ENCODE assay signal across 11 mouse cellular contexts in genomic region chr11:79752717-79753480, GRCm38 (mm10).
DNase-seq lines count a peak whose midpoint lies in the region; ATAC-seq and TF ChIP-seq lines count a peak whose summit lies in the region.
"Had no signal": no experiment of that assay in that cellular context is flagged by ENCODE, and none has a peak within 500 bp of the region (broad histone marks: within the 10 kb centered on the region; RNA-seq: fewer than 3 reads in every experiment).

No protein-coding gene starts in this region.

- H3K36me3 ChIP-seq in kidney, embryonic 15.5 days: no peaks in the 10 kb centered on the region
- H3K36me3 ChIP-seq in E14TG2a.4 (ENCODE audit: insufficient read depth, low read length): no peaks in the 10 kb centered on the region
- no peaks in the 10 kb centered on the region for H3K36me3 ChIP-seq in liver, embryonic 12.5 days

- H3K27ac ChIP-seq in kidney, embryonic 15.5 days: peak overlapping the region; percentile 48; the same call in 1 of the 2 replicates
- H3K27ac ChIP-seq in liver, embryonic 12.5 days: no peak overlapping the region

- 48% methylated on average over 7 of the region's 7 CpGs for WGBS in kidney, embryonic 15.5 days
- 50% methylated on average over 7 of the region's 7 CpGs for WGBS in liver, embryonic 12.5 days (ENCODE audit: insufficient replicate concordance)

- peaks cover 8% of the 10 kb centered on the region for H3K4me1 ChIP-seq in kidney, embryonic 15.5 days
- H3K4me1 ChIP-seq in E14TG2a.4 (replicated peaks; ENCODE audit: low read depth, low read length): peaks cover 36% of the 10 kb centered on the region
- H3K4me1 ChIP-seq in liver, embryonic 12.5 days: peaks cover 24% of the 10 kb centered on the region

- H3K9ac ChIP-seq in kidney, embryonic 15.5 days: no peak overlapping the region
- no peak overlapping the region for H3K9ac ChIP-seq in liver, embryonic 12.5 days
- H3K9ac ChIP-seq: lung, embryonic 14.5 days had no signal

- no peak for ATAC-seq in kidney, embryonic 15.5 days (replicated peaks; ENCODE audit: low FRiP score)
- ATAC-seq in liver, embryonic 12.5 days: 0 out of 2 replicates have a peak, but pooled peaks have one; percentile 49
- ATAC-seq: inflammation-experienced regulatory T-cells, adult 6 months had no signal

- no peak for TF ChIP-seq CTCF in E14TG2a.4 (conservative IDR thresholded peaks at IDR 0.05; ENCODE audit: low read length)

- H3K4me3 ChIP-seq in kidney, embryonic 15.5 days (replicated peaks): no peak overlapping the region
- H3K4me3 ChIP-seq in E14TG2a.4 (replicated peaks; ENCODE audit: low read length): 0 out of 2 replicates have a peak overlapping the region, but pooled peaks have one; percentile 26
- no peak overlapping the region for H3K4me3 ChIP-seq in liver, embryonic 12.5 days

- H3K4me2 ChIP-seq in kidney, embryonic 15.5 days: no peak overlapping the region
- H3K4me2 ChIP-seq in liver, embryonic 12.5 days: no peak overlapping the region
- H3K4me2 ChIP-seq: lung, embryonic 14.5 days had no signal

- no peaks in the 10 kb centered on the region for H3K9me3 ChIP-seq in kidney, embryonic 15.5 days (replicated peaks)
- H3K9me3 ChIP-seq in E14TG2a.4 (ENCODE audit: low read length): peaks cover under 1% of the 10 kb centered on the region
- H3K9me3 ChIP-seq in liver, embryonic 12.5 days (replicated peaks): no peaks in the 10 kb centered on the region

- no peaks in the 10 kb centered on the region for H3K27me3 ChIP-seq in kidney, embryonic 15.5 days
- no peaks in the 10 kb centered on the region for H3K27me3 ChIP-seq in E14TG2a.4 (ENCODE audit: insufficient read depth, low read length)
- H3K27me3 ChIP-seq in liver, embryonic 12.5 days (replicated peaks): no peaks in the 10 kb centered on the region

- no peak for DNase-seq in kidney, adult 8-10 months
- peak; percentile 26 for DNase-seq in WW6 (ENCODE audit: low read depth, low spot score)
- no peak for DNase-seq in ovary, postnatal 14 days (ENCODE audit: low spot score)
- no peak for DNase-seq in spleen, adult 18-20 months
- no peak for DNase-seq in thymus, postnatal 14 days
- DNase-seq: right cerebral cortex, postnatal 14 days had no signal
